13 mouse cellular contexts compared by ENCODE assay signal in the genomic region with DNA sequence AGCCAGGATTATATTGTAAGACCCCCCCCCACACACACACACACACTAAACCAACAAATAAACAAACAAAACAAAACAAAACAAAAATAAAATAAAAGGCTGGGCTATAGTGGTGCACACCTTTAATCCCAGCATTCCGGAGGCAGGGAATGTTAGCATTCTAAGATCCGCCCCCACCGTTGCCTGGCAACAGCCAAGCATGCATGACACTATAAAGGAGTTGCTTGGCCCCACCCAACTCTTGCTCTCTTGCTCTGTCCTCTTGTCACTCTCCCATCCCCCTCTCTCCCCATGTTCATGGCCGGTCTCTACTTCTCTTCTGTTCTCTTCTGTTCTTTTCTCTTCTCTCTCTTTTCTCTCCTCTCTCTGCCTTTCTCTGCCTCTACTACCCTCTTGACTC.
DNase-seq lines count a peak whose midpoint lies in the region; ATAC-seq and TF ChIP-seq lines count a peak whose summit lies in the region.
"Had no signal": no experiment of that assay in that cellular context is flagged by ENCODE, and none has a peak within 500 bp of the region (broad histone marks: within the 10 kb centered on the region; RNA-seq: fewer than 3 reads in every experiment).

No protein-coding gene starts in this region.

- peak; percentile 73 for DNase-seq in hindbrain, embryonic 11.5 days (ENCODE audit: low spot score)
- DNase-seq in hindbrain, postnatal 0 days (ENCODE audit: low spot score) = no peak
- peak; percentile 23 for DNase-seq in NIH3T3 (ENCODE audit: low read depth)
- DNase-seq in kidney, postnatal 36 days = peak; percentile 56 to 64
- DNase-seq in adrenal gland, postnatal 4 days (ENCODE audit: low spot score in 2 of 2) = no peak
- DNase-seq in cerebellum, postnatal 25 days = no peak
- DNase-seq in cerebellum, adult 11-12 months = no peak
- DNase-seq: B cell, adult 2 months; cerebellum, adult 8-10 months; right cerebral cortex, postnatal 25 days had no signal

- H3K4me2 ChIP-seq in hindbrain, embryonic 11.5 days (replicated peaks; ENCODE audit: low read depth, low read length) = no peak overlapping the region
- no peak overlapping the region for H3K4me2 ChIP-seq in hindbrain, postnatal 0 days (ENCODE audit: low read depth, low read length)
- H3K4me2 ChIP-seq in hindbrain, embryonic 13.5 days = no peak overlapping the region
- H3K4me2 ChIP-seq: heart, embryonic 15.5 days had no signal

- no peaks in the 10 kb centered on the region for H3K4me1 ChIP-seq in hindbrain, embryonic 11.5 days (replicated peaks; ENCODE audit: control insufficient read depth, insufficient read depth, low read length)
- H3K4me1 ChIP-seq in hindbrain, postnatal 0 days (ENCODE audit: insufficient read depth, low read length) = no peaks in the 10 kb centered on the region
- H3K4me1 ChIP-seq in hindbrain, embryonic 13.5 days (replicated peaks) = no peaks in the 10 kb centered on the region
- H3K4me1 ChIP-seq: heart, embryonic 15.5 days; megakaryocyte, embryonic 14.5 days had no signal

- ATAC-seq in hindbrain, embryonic 11.5 days (ENCODE audit: low FRiP score) = peak; percentile 80
- ATAC-seq in hindbrain, postnatal 0 days = no peak
- 0 out of 2 replicates have a peak, but pooled peaks have one; percentile 46 for ATAC-seq in hindbrain, embryonic 13.5 days (ENCODE audit: low FRiP score)

- H3K9me3 ChIP-seq in hindbrain, embryonic 11.5 days (ENCODE audit: control insufficient read depth, low read length) = no peaks in the 10 kb centered on the region
- no peaks in the 10 kb centered on the region for H3K9me3 ChIP-seq in hindbrain, postnatal 0 days (ENCODE audit: low read length)
- no peaks in the 10 kb centered on the region for H3K9me3 ChIP-seq in hindbrain, embryonic 13.5 days

- no peak overlapping the region for H3K27ac ChIP-seq in hindbrain, embryonic 11.5 days (ENCODE audit: low read depth, low read length)
- H3K27ac ChIP-seq in hindbrain, postnatal 0 days = no peak overlapping the region
- H3K27ac ChIP-seq in hindbrain, embryonic 13.5 days = no peak overlapping the region
- H3K27ac ChIP-seq: heart, embryonic 15.5 days had no signal

- no peak for TF ChIP-seq CTCF in hindbrain, postnatal 0 days (IDR thresholded peaks at IDR 0.05; ENCODE audit: low read depth)

- no peaks in the 10 kb centered on the region for H3K27me3 ChIP-seq in hindbrain, embryonic 11.5 days (ENCODE audit: control insufficient read depth, insufficient read depth, low read length)
- H3K27me3 ChIP-seq in hindbrain, postnatal 0 days (ENCODE audit: insufficient read depth, low read length) = no peaks in the 10 kb centered on the region
- H3K27me3 ChIP-seq in hindbrain, embryonic 13.5 days = no peaks in the 10 kb centered on the region
- H3K27me3 ChIP-seq: heart, embryonic 15.5 days; megakaryocyte, embryonic 14.5 days had no signal

- H3K36me3 ChIP-seq in hindbrain, embryonic 11.5 days (ENCODE audit: control insufficient read depth, insufficient read depth, low read length) = no peaks in the 10 kb centered on the region
- H3K36me3 ChIP-seq in hindbrain, postnatal 0 days (ENCODE audit: insufficient read depth, low read length) = no peaks in the 10 kb centered on the region
- no peaks in the 10 kb centered on the region for H3K36me3 ChIP-seq in hindbrain, embryonic 13.5 days
- H3K36me3 ChIP-seq: heart, embryonic 15.5 days had no signal

- no peak overlapping the region for H3K4me3 ChIP-seq in hindbrain, embryonic 11.5 days (ENCODE audit: low read depth, low read length)
- H3K4me3 ChIP-seq in hindbrain, postnatal 0 days (ENCODE audit: low read length) = no peak overlapping the region
- H3K4me3 ChIP-seq in hindbrain, embryonic 13.5 days = no peak overlapping the region
- H3K4me3 ChIP-seq: heart, embryonic 15.5 days; megakaryocyte, embryonic 14.5 days had no signal

- 23% methylated on average over 4 of the region's 4 CpGs for WGBS in hindbrain, embryonic 11.5 days
- 14% methylated on average over 4 of the region's 4 CpGs for WGBS in hindbrain, postnatal 0 days
- WGBS in hindbrain, embryonic 13.5 days = 23% methylated on average over 4 of the region's 4 CpGs

- no peak overlapping the region for H3K9ac ChIP-seq in hindbrain, embryonic 11.5 days (ENCODE audit: low read depth, low read length)
- H3K9ac ChIP-seq in hindbrain, postnatal 0 days (replicated peaks; ENCODE audit: low read length) = no peak overlapping the region
- H3K9ac ChIP-seq in hindbrain, embryonic 13.5 days = no peak overlapping the region
- H3K9ac ChIP-seq: heart, embryonic 15.5 days had no signal

Comparison
In these comparisons a context has a peak if more than half of its experiments do, and no peak if none do; other contexts are left out.
1. DNase-seq: peak in hindbrain, embryonic 11.5 days (single experiment), NIH3T3 (single experiment) and kidney, postnatal 36 days (2 of 2); none in hindbrain, postnatal 0 days (single experiment), adrenal gland, postnatal 4 days (0 of 2), cerebellum, postnatal 25 days (0 of 2) and cerebellum, adult 11-12 months (single experiment).